Mouse (Mus musculus) thymus, postnatal 36 days (tissue): ENCODE measurements at regions not wholly inside any gene's neighbourhood (a gene's known extent, or its start where the extent isn't known, plus 50 kb on each side); places are given as distances from the start of the nearest gene placed in this dataset.

Experiments used
- DNase-seq, 2 experiments: peaks; one replicate each; pipeline ENCODE4 v3.0.0; 2022; ENCODE audit warnings: mixed read lengths in 2 of 2

DNA sequence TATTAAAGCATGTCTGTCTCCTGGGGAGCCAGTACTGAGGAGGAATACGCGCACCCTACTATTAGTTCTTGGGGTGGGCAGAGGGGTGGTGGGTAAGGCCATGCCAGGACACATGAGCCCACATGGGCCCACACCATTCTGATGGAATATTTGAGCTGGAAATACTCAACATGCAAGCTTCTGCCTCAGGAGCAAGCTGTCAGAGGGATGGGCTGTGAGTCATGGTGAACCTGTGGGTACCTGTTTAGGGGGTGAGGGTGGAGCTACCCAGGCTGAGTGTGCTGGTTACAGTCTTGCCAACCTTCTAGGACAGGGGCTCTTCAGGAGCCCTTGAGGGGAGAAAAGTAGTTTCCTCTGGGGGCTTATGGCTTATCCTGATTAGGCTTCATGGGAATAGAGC is 264.9 kb downstream of the Bcl11a start:
- DNase-seq, result no peak

DNA sequence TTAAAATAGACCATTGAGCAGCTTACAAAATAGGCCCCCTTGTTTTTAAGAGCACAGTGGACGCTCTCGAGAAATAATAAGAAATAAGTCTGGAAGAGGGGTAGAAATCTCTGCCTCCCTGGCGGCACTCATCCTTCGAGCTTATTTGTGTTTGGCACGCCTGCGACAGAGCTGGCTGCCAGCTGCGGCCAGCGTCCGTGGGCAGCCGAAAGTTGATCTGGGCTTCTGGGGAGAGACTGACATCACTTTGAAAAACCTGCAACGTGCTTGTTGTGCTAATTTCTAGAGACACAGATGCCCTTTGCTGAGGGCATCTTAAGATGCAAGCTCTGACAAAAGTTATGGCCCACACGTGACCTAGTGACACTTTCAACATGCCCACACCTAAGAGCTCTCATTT is 269.4 kb downstream of the Bcl11a start:
- DNase-seq, result no peak

DNA sequence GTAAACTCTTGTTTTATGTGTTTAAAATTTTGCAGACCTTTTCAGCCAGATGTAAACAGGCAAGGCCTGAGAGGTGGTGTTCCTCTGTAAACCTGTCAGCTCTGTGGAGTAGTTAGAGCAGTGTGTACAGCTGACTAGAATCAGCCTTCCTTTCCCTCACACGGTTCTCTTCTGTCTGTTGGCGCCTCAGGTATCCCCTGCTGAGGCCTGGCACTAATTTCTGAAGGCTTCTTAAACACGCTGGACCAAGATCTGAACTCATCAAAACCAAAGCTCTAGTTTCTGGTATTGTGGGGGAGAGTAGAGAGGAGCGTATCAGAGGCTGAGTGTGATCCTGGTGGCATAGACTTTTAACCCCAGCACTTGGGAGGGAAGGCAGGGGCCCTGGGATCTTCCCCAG is 270.9 kb downstream of the Bcl11a start:
- no peak for DNase-seq

DNA sequence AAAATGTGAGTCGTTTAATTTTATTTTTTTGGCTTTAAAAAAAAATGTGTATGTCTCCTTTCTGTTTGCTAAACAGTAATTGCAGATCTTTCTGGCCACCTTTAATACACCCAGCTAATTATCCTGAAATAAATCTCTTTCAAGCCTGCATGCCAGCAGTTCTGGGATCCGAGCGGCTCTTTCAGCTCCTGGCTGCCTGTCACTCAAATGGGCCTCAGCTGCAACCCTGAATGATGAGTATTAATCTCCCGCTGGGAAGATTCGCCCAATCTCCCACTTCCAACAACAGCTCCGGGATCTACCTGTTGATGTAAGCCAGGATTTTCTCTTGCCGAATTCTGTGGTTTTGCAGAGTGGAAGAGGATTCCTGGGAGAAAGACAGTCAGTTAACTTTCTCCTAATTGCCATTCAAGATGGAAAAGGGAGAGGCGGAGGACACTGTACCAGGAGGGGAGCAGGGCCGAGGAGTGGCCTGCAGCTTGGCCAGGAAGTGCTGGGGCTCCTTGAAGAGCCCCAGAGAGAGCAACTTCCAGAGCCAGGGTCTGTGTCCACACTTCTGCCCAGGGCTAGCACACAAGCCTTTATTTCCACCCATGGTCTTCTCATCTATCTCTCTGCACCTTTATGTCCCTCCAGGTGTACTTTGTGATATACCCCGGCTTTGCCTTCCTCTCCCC is 272.2 kb downstream of the Bcl11a start:
- no peak for DNase-seq

DNA sequence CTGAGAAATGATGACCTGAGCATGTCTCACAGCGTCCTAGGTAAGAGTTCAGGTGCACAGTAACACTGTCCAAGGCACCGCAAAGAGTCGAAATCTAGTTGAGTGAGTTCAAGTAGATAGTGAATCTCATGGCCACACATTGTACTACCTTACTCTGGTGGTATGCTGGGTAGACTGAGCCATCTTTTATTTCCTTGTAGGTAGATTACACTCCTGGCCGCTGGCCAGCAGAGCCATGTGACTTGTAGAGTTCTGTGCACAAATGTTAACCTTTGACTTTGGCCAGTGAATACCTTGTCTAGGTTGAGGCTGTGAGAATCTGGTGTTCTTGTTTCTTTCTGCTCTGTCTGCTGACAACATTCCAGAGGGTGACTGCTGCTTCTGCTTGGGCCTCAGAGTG is 273.0 kb downstream of the Bcl11a start:
- no peak for DNase-seq

DNA sequence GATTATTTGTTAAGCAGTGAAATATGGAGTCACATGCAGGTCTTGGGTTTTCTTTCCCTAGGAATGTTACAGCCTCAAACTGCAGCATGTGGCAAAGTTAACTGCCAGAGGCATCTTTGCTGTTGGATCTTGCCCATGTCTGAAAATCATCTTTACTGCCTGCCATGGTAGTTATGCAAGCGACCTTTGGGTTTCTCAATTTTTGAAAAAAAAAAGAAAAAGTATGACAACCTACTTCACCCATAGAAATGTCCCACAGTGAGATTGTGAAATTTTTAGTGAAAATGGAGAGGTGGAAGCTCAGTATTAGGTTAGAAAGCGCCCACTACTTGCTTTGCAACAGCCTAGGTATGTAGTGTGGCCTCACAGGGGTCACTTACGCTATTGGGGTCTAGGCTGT is 274.2 kb downstream of the Bcl11a start:
- DNase-seq, result no peak

DNA sequence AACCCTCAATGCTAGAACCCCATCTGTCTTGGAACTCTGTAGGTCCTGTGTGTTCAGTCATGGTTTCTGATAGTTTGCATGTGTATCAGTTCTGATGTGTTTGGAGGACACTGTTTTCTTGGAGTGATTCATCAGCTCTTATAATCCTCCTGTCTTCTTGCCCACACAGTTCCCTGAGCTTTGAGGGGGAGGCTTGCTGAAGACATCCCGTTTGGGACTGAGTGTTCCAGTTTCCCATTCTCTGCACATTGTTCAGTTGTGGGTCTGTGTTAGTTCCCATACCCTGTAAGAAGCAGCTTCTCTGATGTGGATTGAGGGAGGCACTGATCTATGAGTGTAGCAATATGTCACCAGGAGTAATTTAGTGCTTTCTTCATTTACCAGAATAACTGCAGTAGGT is 275.2 kb downstream of the Bcl11a start:
- no peak for DNase-seq

DNA sequence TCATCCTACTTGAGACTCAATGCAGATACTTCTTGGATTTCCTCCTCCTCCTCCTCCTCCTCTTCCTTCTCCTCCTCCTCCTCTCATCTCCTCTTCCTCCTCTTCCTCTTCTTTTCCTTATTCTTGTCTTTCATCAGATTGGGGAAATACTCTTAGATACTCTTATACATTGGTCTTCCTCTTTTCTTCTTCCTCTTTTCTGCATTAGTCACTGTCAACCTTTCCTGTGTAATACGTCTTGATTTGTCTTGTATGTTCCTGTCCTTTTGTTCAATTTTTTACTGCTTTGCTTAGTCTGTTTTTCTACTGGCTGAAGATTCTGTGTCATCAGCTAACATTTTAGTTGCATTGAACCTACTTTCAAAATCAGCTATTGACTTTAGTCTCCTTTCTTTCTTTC is 279.5 kb downstream of the Bcl11a start:
- DNase-seq, result no peak

DNA sequence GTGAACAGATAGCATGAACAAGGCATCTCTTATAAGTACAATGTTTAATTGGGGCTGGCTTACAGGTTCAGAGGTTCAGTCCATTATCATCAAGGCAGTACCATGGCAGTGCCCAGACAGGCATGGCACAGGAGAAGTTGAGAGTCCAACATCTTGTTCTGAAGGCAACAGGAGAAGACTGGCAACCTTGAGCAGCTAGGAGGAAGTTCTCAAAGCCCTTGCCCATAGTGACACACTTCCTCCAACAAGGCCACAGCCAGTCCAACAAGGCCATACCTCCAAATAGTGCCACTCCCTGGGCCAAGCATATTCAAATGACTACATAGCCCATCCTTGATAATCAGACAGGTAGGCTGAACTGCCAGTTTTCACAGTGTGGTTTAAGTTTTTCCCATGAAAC is 281.2 kb downstream of the Bcl11a start:
- no peak for DNase-seq

DNA sequence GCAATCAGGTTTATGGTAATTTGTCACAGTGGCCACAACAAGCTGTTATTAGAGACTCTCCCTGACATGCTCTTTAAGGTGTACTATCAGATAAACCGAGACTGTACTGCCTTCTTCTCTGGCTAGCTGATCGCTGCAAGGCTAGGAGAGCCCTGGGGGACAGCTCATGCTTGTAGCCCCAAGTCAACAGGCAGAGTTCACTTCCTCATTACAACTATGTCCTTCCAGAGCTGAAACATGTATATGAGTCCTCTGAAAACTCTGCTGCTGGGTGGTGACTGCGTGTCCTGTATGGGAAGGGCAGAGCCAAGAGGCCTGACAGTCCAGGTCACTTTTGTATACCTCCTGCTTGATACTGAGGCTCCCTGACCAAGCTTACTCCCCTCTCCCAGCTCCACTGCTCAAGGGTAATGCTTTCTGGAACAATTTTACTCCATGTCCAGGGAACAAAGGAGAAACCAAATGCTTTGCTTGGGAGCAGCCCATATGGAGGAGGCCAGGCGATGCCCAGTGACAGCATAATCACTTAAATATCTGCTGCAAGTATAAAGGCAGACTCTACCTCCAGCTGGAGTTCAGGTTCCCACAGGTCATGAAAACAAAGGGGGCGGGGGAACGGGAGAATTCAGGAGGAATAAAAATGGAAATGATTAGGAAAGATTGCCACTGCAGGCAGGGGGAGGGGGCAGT is 284.3 kb downstream of the Bcl11a start:
- no peak for DNase-seq

DNA sequence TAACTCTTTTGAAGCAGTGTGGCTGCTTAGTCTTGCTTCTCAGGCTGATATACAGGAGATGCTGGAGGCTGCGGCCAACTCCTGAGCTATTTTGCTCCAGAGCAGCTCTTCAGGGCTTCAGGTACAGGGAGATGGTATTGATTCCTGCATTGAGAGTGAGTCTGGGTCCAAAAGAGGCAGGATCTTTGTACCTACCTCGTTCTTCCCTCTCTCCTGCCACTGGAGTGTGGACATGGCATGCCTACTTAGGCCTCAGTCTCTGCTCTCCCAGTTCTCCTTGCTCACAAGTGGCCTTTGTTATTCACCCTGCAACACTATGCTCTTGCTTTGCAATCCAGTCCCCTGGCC is 284.8 kb downstream of the Bcl11a start:
- DNase-seq, result no peak

DNA sequence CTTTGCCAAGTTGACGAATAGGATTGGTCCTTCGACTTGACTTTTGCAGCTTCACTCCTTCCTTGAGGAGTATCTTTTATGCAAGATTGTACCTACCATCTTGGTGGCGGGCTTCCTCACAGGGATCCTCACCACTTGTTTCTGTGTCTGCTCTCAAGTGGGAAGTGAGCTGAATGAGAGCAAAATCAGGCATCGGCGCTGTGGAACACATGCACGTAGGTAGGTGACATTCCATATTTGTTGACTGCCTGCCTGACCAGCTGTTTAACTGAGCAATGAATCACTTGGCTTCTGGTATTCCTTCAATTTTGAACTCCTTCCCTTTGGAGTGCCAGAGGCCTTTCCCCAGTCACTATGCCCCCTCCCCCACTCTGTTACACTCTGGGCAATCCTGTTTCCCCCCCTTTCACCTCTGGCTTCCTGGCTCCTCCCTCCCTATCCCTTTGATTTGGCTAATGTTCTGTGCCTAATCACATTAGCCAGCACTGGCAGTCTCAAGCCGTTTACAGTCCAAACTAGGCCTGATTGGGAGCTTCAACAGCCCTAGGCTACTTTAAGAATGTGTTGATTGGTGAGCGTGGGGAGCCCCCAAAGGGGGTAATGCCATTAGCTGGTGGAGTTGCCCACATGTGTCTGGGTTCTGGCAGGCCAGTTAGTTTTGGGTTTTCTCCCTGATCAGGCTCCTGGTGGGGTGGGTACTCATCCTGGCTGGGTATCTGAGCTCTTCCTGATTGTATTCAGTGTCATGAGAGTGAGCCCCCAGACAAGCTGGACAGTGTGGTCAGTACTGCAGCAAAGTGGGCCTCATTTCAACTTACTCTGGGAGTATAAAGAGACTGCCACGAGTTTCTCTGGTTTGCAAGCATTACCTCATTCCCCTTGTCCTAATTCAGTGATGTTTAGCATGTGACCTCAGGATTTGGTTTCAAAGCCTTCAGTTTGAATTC is 285.8 kb downstream of the Bcl11a start:
- DNase-seq, result no peak

DNA sequence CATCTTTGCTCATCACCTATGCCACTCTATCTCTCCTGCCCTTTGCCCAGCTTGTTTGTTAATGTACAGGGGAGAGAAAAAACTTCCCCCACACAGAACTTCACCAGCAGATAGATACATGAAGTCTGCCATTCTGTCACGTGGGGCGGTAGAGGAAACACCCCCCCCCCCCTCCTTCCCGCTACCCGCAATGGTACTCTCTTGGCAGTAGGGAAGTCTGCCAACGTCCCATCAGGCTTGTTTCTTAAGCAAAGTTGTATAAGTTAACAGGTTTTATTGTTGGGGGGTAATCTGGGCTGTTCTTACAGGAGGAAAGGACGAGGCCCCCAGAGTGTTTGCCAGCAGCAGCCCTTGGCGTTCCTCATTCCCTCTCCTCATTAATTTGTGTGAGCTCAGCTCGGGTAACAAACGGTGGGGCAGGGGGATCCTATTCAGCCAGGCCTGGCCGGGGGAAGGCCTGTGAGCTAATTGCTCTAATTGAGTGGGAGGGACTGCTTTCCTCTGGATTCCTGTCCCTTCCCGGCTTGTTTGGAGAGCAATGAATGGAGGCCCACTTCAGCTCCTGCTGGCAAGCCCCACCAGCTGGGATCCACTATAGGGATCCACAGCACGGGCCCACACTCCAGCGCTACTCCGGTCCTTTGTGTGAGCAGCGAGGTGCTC is 292.5 kb downstream of the Bcl11a start:
- no peak for DNase-seq

DNA sequence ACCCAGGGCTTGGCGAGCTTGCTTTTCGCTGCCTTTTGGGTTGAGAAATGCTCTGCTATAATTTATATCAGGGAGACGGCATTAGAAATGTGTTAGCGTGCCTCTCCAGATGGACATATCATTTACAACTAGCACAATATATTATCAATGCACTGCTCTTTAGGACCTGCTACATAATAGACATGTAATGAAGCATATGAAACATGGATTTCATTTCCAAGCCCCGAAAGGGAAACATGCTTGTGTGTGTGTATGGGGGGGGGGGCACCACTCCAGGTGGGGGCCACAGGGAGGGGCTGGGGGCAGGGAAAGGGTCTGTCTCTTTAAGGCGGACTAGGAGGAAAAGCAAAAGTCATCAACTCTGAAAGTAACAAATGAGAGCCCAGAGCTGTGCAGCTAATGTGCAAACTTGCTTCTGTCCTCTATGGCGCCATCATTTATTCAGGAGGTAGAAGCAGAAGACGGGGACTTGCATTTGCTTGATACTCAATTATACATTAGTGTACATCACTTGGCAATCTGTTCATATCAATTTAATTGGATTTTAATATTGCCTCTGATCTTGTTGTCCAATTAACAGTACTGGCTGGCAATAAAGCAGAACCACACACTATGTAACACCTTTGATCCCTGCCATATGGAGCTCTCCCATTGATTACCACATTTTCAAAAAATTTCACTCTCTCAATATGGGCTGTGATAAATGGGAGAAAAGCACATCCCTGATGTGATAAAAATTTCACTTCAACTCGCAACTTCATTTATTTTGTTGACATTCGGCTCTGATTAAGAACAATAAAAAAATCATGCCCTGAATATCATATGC is 293.2 kb downstream of the Bcl11a start:
- DNase-seq, result no peak

DNA sequence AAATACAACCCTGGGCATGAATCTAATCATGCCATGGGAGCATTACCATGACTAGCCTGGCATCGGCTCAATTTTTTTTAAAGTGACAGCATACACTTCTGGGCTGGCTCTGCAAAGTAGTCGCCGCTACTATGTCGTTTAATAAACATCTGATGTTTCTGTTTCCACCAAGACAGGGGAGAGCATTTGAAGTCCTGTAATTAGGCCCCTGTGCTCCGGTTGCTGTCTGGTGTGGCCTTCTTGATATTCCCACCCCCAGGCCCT is 293.8 kb downstream of the Bcl11a start:
- DNase-seq, result no peak

DNA sequence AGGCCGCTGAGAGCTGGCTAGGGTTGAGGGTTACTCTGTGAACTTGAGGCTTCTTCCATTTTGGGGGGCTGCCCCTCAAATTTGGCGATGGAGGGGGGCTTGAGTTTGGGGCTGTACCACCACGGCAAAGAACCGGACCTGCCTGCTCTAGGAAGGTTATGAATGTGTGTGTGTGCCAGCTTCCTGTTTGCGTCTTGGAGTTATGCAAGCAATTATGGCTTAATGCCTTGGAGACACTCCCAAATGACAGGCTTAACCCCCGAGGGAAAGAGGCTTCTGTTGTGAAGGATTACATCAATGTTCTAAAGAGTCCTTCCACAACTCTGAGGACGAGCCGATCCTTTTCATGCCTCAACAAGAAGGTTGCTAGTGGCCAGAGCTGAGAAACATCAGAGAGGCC is 294.1 kb downstream of the Bcl11a start:
- no peak for DNase-seq

DNA sequence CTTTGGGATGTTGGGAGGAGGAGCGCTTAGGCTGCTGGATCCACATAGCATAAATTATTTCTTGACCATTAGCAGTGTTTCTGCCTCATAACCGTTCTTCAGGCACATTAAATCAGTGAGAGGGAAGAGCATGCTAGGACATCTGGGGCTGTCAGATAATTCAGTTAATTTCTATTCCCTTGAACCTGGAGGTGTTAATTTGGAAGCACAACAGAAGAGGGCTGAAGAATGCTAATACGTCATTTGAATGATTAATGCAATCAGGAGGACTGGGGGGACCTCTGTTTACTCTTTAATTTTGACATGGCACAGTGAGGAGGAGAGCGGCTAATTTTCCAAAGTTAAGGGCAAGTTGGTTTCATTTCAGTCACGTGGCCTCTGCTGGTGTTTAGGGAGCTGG is 294.8 kb downstream of the Bcl11a start:
- no peak for DNase-seq

DNA sequence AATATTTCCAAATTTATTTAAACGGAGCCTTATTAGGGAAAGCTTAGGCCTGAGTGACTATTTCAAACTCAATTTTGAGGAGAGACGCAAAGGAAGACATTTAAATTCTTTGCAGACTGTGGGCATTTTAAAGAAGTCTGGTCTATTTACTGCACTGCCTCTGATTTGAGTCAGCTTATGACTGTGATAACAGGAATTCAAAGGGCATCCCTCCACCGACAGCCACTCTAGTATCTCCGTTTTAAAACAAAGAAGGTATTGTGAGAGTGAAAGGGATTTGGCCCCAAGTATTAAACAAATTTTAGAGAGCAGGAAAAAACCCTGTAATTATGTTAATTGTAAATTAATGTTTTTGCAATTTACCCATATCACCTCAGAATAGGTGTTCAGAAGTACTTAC is 295.4 kb downstream of the Bcl11a start:
- no peak for DNase-seq

DNA sequence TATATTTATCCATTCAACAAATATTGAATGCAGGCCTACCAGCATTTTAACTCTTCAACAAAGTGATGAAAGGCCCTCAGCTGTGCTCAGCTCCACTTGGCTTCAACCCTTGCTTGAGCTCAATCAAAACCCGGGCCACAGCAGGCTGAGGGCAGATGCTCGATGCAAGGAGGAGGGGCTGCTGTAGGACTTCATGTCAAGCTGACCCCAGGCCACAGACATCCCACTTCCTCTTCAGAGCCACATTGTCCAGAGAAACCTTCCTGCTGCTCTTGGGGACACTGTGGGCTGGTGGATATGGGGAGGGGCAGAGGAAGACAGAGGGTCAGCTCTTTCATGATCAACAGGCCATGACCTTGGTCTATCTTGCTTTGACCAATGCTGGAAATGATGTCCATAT is 299.7 kb downstream of the Bcl11a start:
- no peak for DNase-seq

DNA sequence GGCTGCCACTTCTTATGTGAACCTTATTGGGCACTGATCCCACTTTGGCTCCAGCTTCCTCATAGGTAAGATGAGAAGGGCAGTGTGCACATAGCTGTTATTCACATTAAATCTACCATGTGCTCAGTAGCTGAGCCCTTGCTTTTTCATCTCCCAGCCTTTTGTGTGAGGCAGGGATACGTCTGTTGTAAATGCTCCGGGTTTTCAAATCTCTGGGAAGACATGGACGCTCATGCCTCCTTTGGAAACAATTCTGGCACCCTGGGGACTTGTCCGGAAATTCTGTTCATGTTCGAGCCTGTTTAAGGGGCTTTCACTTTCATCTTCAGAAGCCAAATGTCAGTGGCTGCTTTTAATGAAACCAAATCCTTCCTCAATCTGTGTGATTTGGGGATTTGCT is 312.7 kb downstream of the Bcl11a start:
- DNase-seq, result no peak

DNA sequence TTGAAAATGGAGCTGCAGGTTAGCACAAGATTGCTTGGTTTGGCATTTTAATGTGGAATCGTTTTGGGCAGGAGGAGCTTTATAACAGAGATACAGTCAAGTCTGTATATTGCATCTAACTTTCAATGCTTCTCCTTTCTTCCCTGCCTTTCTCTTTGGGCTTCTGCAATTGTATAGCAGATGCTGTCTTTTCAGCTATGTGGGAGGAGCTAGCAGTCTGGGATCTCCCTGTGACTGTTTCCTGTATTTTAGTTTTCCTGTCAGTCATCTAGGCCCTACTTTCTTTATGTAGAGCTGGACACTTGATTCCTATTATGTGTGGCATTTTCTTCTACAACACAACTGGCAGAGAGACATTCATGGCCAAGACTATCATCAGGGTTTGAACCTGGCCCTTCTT is 313.5 kb downstream of the Bcl11a start:
- DNase-seq, result no peak

DNA sequence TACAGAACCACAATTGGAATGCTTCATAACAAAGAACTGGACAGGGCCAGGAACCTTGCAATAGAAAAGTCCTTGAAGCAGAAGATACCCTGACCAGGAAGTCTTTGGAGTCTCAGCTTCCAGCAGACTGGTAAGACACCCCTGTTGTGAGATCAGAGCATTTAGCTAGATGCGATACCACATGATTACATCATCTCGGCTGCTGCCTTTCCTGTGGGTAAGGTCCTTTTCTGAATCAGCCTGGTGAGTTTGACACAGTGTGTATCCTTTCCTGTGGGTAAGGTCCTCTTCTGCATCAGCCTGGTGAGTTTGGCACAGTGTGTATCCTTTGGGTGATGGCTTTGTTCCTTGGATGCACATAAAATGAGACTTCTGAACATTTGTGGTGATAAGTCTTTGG is 317.6 kb downstream of the Bcl11a start:
- no peak for DNase-seq

DNA sequence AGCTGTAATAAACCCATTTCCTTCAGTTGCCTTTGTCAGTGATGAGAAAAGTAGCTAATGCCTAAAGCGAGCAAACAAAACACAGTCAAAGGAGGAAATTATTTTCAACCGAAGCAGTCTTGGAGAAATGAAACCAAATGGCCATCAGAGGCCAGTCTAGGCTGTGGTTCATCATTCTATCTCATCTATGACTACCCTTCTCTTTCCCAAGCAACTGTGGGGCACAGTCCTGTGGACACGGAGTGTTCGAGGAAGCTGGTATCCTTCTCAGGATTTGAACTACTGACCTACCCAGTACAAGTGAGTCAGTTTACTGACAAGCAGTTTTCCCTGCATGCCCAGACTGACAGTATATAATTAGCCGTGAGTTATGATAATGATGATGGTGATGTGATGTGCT is 319.1 kb downstream of the Bcl11a start:
- no peak for DNase-seq
